ENCODE assay signal across 8 mouse cellular contexts in genomic region chr7:119023394-119023921, GRCm38 (mm10). TPM values are rescaled to one million over a fixed set of nuclear protein-coding genes. Genes with fewer than 3 reads are reported as not detected.
DNase-seq lines count a peak whose midpoint lies in the region; ATAC-seq and TF ChIP-seq lines count a peak whose summit lies in the region.

No protein-coding gene starts in this region.

- H3K36me3 ChIP-seq in MEL (ENCODE audit: control insufficient read depth in 1 of 2, insufficient read depth in 2 of 2, low read length in 2 of 2), result peaks cover 0 to 3% of the 10 kb centered on the region in 2 experiments; a peak in 2 of 4 replicates
- no peaks in the 10 kb centered on the region for H3K36me3 ChIP-seq in kidney, postnatal 0 days (ENCODE audit: insufficient read depth, low read length)
- no peaks in the 10 kb centered on the region for H3K36me3 ChIP-seq in liver, adult 2 months (ENCODE audit: control insufficient read depth, insufficient read depth, low read length)

- DNase-seq in A20 (ENCODE audit: low read depth, low spot score) (peak; percentile 82), MEL (ENCODE audit: low read depth, low spot score) (peak; percentile 93)
- DNase-seq in cerebellum, adult 8-10 months, result peak; percentile 28
- peak; percentile 19 to 85 for DNase-seq in frontal cortex, adult 2 months (ENCODE audit: extremely low spot score in 1 of 2, low spot score in 1 of 2)
- DNase-seq in kidney, postnatal 0 days (ENCODE audit: low spot score), result peak; percentile 43
- DNase-seq in liver, adult 2 months (ENCODE audit: extremely low read depth, low read depth, low spot score), result peak; percentile 15
- peak; percentile 44 for DNase-seq in retina, adult 2 months (ENCODE audit: low read depth, low spot score)

- peak overlapping the region; percentile 58 to 82 for H3K4me3 ChIP-seq in MEL (ENCODE audit: control insufficient read depth in 1 of 2, insufficient read depth in 1 of 2, low read depth in 2 of 2, low read length in 2 of 2)
- no peak overlapping the region for H3K4me3 ChIP-seq in kidney, postnatal 0 days (replicated peaks; ENCODE audit: low read depth, low read length)
- H3K4me3 ChIP-seq in liver, adult 2 months (ENCODE audit: insufficient read depth, low read depth, low read length), result no peak overlapping the region

- H3K79me2 ChIP-seq in MEL (ENCODE audit: control insufficient read depth, insufficient read depth, low read length, poor library complexity), result peaks cover 11% of the 10 kb centered on the region; the same call in 1 of the 2 replicates
- no peaks in the 10 kb centered on the region for H3K79me2 ChIP-seq in liver, adult 2 months (ENCODE audit: control insufficient read depth, insufficient read depth, low read length)

- peak; percentile 69 to 84 (median 75) for TF ChIP-seq CTCF in MEL (IDR thresholded peaks at IDR 0.05 in 2 of 3, conservative IDR thresholded peaks at IDR 0.05 in 1 of 3; ENCODE audit: control insufficient read depth in 1 of 3, insufficient read depth in 1 of 3, low read depth in 2 of 3, low read length in 3 of 3, poor library complexity in 1 of 3, severe bottlenecking in 1 of 3)
- peak; percentile 90 for TF ChIP-seq CTCF in kidney, postnatal 0 days (IDR thresholded peaks at IDR 0.05; ENCODE audit: low read depth)
- peak; percentile 72 for TF ChIP-seq CTCF in liver, adult 2 months (IDR thresholded peaks at IDR 0.05; ENCODE audit: low read depth, low read length)

- H3K4me1 ChIP-seq in MEL (ENCODE audit: control insufficient read depth in 1 of 2, insufficient read depth in 2 of 2, low read length in 2 of 2), result peaks cover 6 to 7% of the 10 kb centered on the region in 2 experiments; a peak in 3 of 4 replicates
- H3K4me1 ChIP-seq in kidney, postnatal 0 days (replicated peaks; ENCODE audit: insufficient read depth, low read length), result no peaks in the 10 kb centered on the region
- H3K4me1 ChIP-seq in liver, adult 2 months (ENCODE audit: control insufficient read depth, insufficient read depth, low read length), result no peaks in the 10 kb centered on the region

- no peaks in the 10 kb centered on the region for H3K9me3 ChIP-seq in MEL (replicated peaks; ENCODE audit: insufficient read depth, low read length)
- H3K9me3 ChIP-seq in kidney, postnatal 0 days (replicated peaks; ENCODE audit: low read length), result no peaks in the 10 kb centered on the region

- 0 out of 2 replicates have a peak overlapping the region, but pooled peaks have one; percentile 23 for H3K4me2 ChIP-seq in kidney, postnatal 0 days (ENCODE audit: low read length)

- TF ChIP-seq EP300 in MEL (IDR thresholded peaks at IDR 0.05; ENCODE audit: low read depth in 1 of 2, low read length in 2 of 2), result no peak

- ATAC-seq in kidney, postnatal 0 days (replicated peaks; ENCODE audit: low FRiP score, low read depth), result peak; percentile 83
- no peak for ATAC-seq in inflammation-experienced regulatory T-cells, adult 6 months

- TF ChIP-seq POLR2A in MEL (IDR thresholded peaks at IDR 0.05; ENCODE audit: control insufficient read depth in 1 of 2, insufficient read depth in 1 of 2, low read depth in 1 of 2, low read length in 2 of 2, poor library complexity in 1 of 2), result no peak; a peak in 2 of 4 replicates
- no peak for TF ChIP-seq POLR2A in liver, adult 2 months (IDR thresholded peaks at IDR 0.05; ENCODE audit: extremely low read depth, insufficient read depth, low read length)

- TF ChIP-seq RAD21 in MEL (IDR thresholded peaks at IDR 0.05; ENCODE audit: low read depth, low read length), result peak; percentile 62

- peak overlapping the region; percentile 91 for H3K27ac ChIP-seq in MEL (ENCODE audit: control insufficient read depth, low read depth, low read length)
- H3K27ac ChIP-seq in kidney, postnatal 0 days, result peak overlapping the region; percentile 58; the same call in 1 of the 2 replicates
- H3K27ac ChIP-seq in liver, adult 2 months (replicated peaks; ENCODE audit: insufficient read depth, low read depth, low read length), result no peak overlapping the region

- H3K9ac ChIP-seq in MEL (ENCODE audit: control insufficient read depth, low read depth, low read length, poor library complexity, severe bottlenecking), result peak overlapping the region; percentile 98
- H3K9ac ChIP-seq in kidney, postnatal 0 days (ENCODE audit: low read depth, low read length), result no peak overlapping the region
- H3K9ac ChIP-seq in liver, adult 2 months (ENCODE audit: low read depth, low read length), result no peak overlapping the region

- H3K27me3 ChIP-seq in MEL (ENCODE audit: control insufficient read depth in 1 of 2, insufficient read depth in 2 of 2, low read length in 2 of 2), result no peaks in the 10 kb centered on the region
- no peaks in the 10 kb centered on the region for H3K27me3 ChIP-seq in kidney, postnatal 0 days (ENCODE audit: insufficient read depth, low read length)
- H3K27me3 ChIP-seq in liver, adult 2 months (ENCODE audit: control insufficient read depth, insufficient read depth, low read length), result no peaks in the 10 kb centered on the region

- WGBS in kidney, postnatal 0 days, result 23% methylated on average over 17 of the region's 17 CpGs
- 33% methylated on average over 17 of the region's 17 CpGs for WGBS in liver, adult 2 months

TF ChIP-seq in MEL, 35 proteins besides CTCF, POLR2A, EP300 and RAD21:
- TF ChIP-seq MYC (IDR thresholded peaks at IDR 0.05; ENCODE audit: low read depth, low read length), result 0 out of 2 replicates have a peak, but pooled peaks have one; percentile 38
- TF ChIP-seq MAX (IDR thresholded peaks at IDR 0.05; ENCODE audit: low read length), result no peak
- peak; percentile 58; the same call in 1 of the 2 replicates for TF ChIP-seq MAZ (IDR thresholded peaks at IDR 0.05; ENCODE audit: low read depth, low read length)
- TF ChIP-seq SMC3 (IDR thresholded peaks at IDR 0.05; ENCODE audit: low read depth, low read length), result peak; percentile 79
- no peak for TF ChIP-seq POLR2AphosphoS2 (IDR thresholded peaks at IDR 0.05; ENCODE audit: low read length)
- TF ChIP-seq ZC3H11A (IDR thresholded peaks at IDR 0.05; ENCODE audit: low read depth, low read length), result peak; percentile 50
- TF ChIP-seq NELFE (IDR thresholded peaks at IDR 0.05; ENCODE audit: low read depth, low read length), result 0 out of 2 replicates have a peak, but pooled peaks have one; percentile 38
- TF ChIP-seq RCOR1 (IDR thresholded peaks at IDR 0.05; ENCODE audit: low read depth, low read length), result no peak
- peak; percentile 62; the same call in 1 of the 2 replicates for TF ChIP-seq ELF1 (IDR thresholded peaks at IDR 0.05; ENCODE audit: low read depth, low read length)
- 0 out of 2 replicates have a peak, but pooled peaks have one; percentile 31 for TF ChIP-seq SIN3A (IDR thresholded peaks at IDR 0.05; ENCODE audit: low read length)
- TF ChIP-seq MXI1 (IDR thresholded peaks at IDR 0.05; ENCODE audit: low read depth, low read length), result no peak
- no peak for TF ChIP-seq USF2 (IDR thresholded peaks at IDR 0.05; ENCODE audit: borderline replicate concordance in 1 of 2, insufficient read depth in 1 of 2, low read depth in 1 of 2, low read length in 2 of 2)
- peak; percentile 67; the same call in 1 of the 2 replicates for TF ChIP-seq E2F4 (IDR thresholded peaks at IDR 0.05; ENCODE audit: borderline replicate concordance, low read depth, low read length)
- TF ChIP-seq HCFC1 (IDR thresholded peaks at IDR 0.05; ENCODE audit: low read depth, low read length), result 0 out of 2 replicates have a peak, but pooled peaks have one; percentile 60

RNA-seq across cellular contexts. Expression of gene Gprc5b, which starts 28.4 kb away (rescaled TPM):
- not detected in 2 replicates for total RNA-seq in MEL (2012; rRNA removed)
- not detected for polyA plus RNA-seq in MEL (2012; ENCODE audit: insufficient read depth in 1 of 2, insufficient read length in 2 of 2, low read depth in 1 of 2, low replicate concordance in 2 of 2, missing spikeins in 1 of 2)
- 194 and 204 TPM in 2 replicates for polyA plus RNA-seq in frontal cortex, adult 2 months (2012; rRNA removed)
- 4.1 and 4.5 TPM in 2 replicates for polyA plus RNA-seq in kidney, postnatal 0 days (2015; fragmentation: Nextera tagmentation; extraction: Ambion mirVana)
- 0.27 and 0.37 TPM in 2 replicates for total RNA-seq in liver, adult 2 months (2014; rRNA removed)
- 0.17 and 0.22 TPM in 2 replicates for polyA plus RNA-seq in liver, adult 2 months (2012; rRNA removed)
- 1 to 10 TPM in 2 of 3 experiments, not detected in 1; 2.0 to 7.6 TPM for polyA plus RNA-seq in inflammation-experienced regulatory T-cells, adult 6 months (2017; shearing (Covaris generic))

Comparison
In these comparisons a context has a peak if more than half of its experiments do, and no peak if none do; other contexts are left out.
1. DNase-seq: peak in every context shown above with its lines; median percentile 93 in MEL; 82 in A20; 52 in frontal cortex, adult 2 months; 44 in retina, adult 2 months; 43 in kidney, postnatal 0 days; 28 in cerebellum, adult 8-10 months; 15 in liver, adult 2 months.
2. H3K4me3 ChIP-seq: peak in MEL (2 of 2); none in kidney, postnatal 0 days (single experiment) and liver, adult 2 months (single experiment).
3. RNA of gene Gprc5b, which starts 28.4 kb away (polyA plus RNA-seq): 194 to 204 TPM in frontal cortex, adult 2 months; 4.1 to 4.5 TPM in kidney, postnatal 0 days, 2.0 to 7.6 TPM in inflammation-experienced regulatory T-cells, adult 6 months, 0.17 to 0.22 TPM in liver, adult 2 months and not detected in MEL; every median in the first group is over 10 times any median in the second.
4. Peak in every context shown above with its lines, with median percentiles within 50 percentile points of each other: CTCF ChIP-seq.